Mouse (Mus musculus) intestine, embryonic 15.5 days (tissue): ENCODE measurements at regions not wholly inside any gene's neighbourhood (a gene's known extent, or its start where the extent isn't known, plus 50 kb on each side); places are given as distances from the start of the nearest gene placed in this dataset.
A peak's percentile ranks its signal among the peaks of the same experiment; 100 is the strongest.

Source experiments
- ATAC-seq: fragments of 200-750 bp; cut with Nextera tagmentation; 2 replicates; pipeline ENCODE4 v1.8.0; 2017; ENCODE audit warnings: moderate TSS enrichment, moderate library complexity
- H3K27ac ChIP-seq: fragments of 300-500 bp; sonication (generic); 2 replicates; pipeline ENCODE4 v1.5.1; 2015; ENCODE audit warnings: mild to moderate bottlenecking, inconsistent platforms
- H3K27me3 ChIP-seq: fragments of 300-500 bp; sonication (generic); replicated peaks from 2 replicates; pipeline ENCODE4 v1.6.1; 2015; ENCODE audit warnings: inconsistent platforms
- H3K36me3 ChIP-seq: fragments of 300-500 bp; sonication (generic); 2 replicates; pipeline ENCODE4 v1.6.1; 2015; ENCODE audit warnings: inconsistent platforms
- H3K4me1 ChIP-seq: fragments of 300-500 bp; sonication (generic); replicated peaks from 2 replicates; pipeline ENCODE4 v1.6.1; 2015; ENCODE audit warnings: inconsistent platforms
- H3K4me2 ChIP-seq: fragments of 300-500 bp; sonication (generic); replicated peaks from 2 replicates; pipeline ENCODE4 v1.6.1; 2015; ENCODE audit warnings: mild to moderate bottlenecking, inconsistent platforms
- H3K4me3 ChIP-seq: fragments of 300-500 bp; sonication (generic); replicated peaks from 2 replicates; pipeline ENCODE4 v1.5.1; 2015; ENCODE audit warnings: inconsistent platforms
- H3K9ac ChIP-seq: fragments of 300-500 bp; sonication (generic); 2 replicates; pipeline ENCODE4 v1.6.1; 2015; ENCODE audit warnings: inconsistent platforms
- H3K9me3 ChIP-seq: fragments of 300-500 bp; sonication (generic); 2 replicates; pipeline ENCODE4 v1.6.1; 2016; ENCODE audit warnings: inconsistent platforms
- WGBS: fragments of 180-500 bp; shearing (Covaris S2); methylation state at CpG from one replicate; pipeline ENCODE4 v1.1.7; 2015; 5-methylcytosine and 5-hydroxymethylcytosine counted together

DNA sequence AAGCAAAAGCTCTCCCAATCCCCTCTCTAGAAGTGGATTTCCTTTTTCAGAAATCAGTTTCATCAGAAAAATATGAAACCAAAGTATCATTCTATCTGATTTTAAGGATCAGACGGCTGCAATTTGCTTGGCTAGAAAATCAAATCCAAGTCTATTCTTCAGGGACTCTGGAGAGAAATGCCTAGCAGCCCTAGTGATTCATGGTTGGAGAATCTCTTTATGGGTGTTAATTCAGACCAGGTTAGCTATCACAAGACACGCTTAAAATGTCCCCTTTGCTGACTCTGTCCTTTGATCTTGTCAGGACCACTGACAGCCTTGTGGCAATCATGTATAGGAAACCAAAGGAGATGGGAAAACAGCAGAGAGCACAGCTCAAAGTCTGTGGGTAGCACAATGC lies 475.7 kb upstream of the Zfp462 start:
- Histone ChIP-seq H3K4me3 (no peak overlapping the region), H3K4me1 (no peaks in the 10 kb centered on the region), H3K27ac (no peak overlapping the region), H3K9ac (no peak overlapping the region), H3K9me3 (no peaks in the 10 kb centered on the region), H3K36me3 (no peaks in the 10 kb centered on the region), H3K27me3 (no peaks in the 10 kb centered on the region), H3K4me2 (no peak overlapping the region)
- WGBS = 81% methylated on average over 2 of the region's 2 CpGs
- no peak for ATAC-seq

GRCm38 (mm10) chr4:54470022-54471008 lies 474.5 kb upstream of the Zfp462 start:
- WGBS = 39% methylated on average over 13 of the region's 13 CpGs
- H3K4me3 ChIP-seq = no peak overlapping the region
- H3K9ac ChIP-seq = no peak overlapping the region
- no peaks in the 10 kb centered on the region for H3K4me1 ChIP-seq
- H3K4me2 ChIP-seq = no peak overlapping the region
- no peaks in the 10 kb centered on the region for H3K36me3 ChIP-seq
- H3K27ac ChIP-seq = no peak overlapping the region
- H3K27me3 ChIP-seq = no peaks in the 10 kb centered on the region
- ATAC-seq = peak; percentile 61; the same call in 1 of the 2 replicates
- no peaks in the 10 kb centered on the region for H3K9me3 ChIP-seq

- Histone ChIP-seq H3K9me3 (no peaks in the 10 kb centered on the region), H3K4me2 (no peak overlapping the region), H3K27me3 (no peaks in the 10 kb centered on the region), H3K4me1 (no peaks in the 10 kb centered on the region), H3K27ac (no peak overlapping the region), H3K4me3 (no peak overlapping the region), H3K9ac (no peak overlapping the region), H3K36me3 (no peaks in the 10 kb centered on the region)
- no peak for ATAC-seq
- 24% methylated on average over 1 of the region's 1 CpGs for WGBS
Observed at GRCm38 (mm10) chr4:54471009-54471408, 473.8 kb upstream of the Zfp462 start.

GRCm38 (mm10) chr4:54481766-54482165 lies 463.1 kb upstream of the Zfp462 start:
- ATAC-seq = no peak
- Histone ChIP-seq H3K4me1 (no peaks in the 10 kb centered on the region), H3K9ac (no peak overlapping the region), H3K36me3 (no peaks in the 10 kb centered on the region), H3K4me2 (no peak overlapping the region), H3K4me3 (no peak overlapping the region), H3K27me3 (no peaks in the 10 kb centered on the region), H3K27ac (no peak overlapping the region), H3K9me3 (no peaks in the 10 kb centered on the region)
- WGBS = 75% methylated on average over 2 of the region's 2 CpGs

GRCm38 (mm10) chr4:54493074-54493473 lies 451.8 kb upstream of the Zfp462 start:
- Histone ChIP-seq H3K36me3 (no peaks in the 10 kb centered on the region), H3K4me2 (no peak overlapping the region), H3K27me3 (no peaks in the 10 kb centered on the region), H3K4me1 (no peaks in the 10 kb centered on the region; the same call in 1 of the 2 replicates), H3K9me3 (no peaks in the 10 kb centered on the region), H3K9ac (no peak overlapping the region), H3K4me3 (no peak overlapping the region), H3K27ac (no peak overlapping the region)
- WGBS = 58% methylated on average over 6 of the region's 6 CpGs
- no peak for ATAC-seq

DNA sequence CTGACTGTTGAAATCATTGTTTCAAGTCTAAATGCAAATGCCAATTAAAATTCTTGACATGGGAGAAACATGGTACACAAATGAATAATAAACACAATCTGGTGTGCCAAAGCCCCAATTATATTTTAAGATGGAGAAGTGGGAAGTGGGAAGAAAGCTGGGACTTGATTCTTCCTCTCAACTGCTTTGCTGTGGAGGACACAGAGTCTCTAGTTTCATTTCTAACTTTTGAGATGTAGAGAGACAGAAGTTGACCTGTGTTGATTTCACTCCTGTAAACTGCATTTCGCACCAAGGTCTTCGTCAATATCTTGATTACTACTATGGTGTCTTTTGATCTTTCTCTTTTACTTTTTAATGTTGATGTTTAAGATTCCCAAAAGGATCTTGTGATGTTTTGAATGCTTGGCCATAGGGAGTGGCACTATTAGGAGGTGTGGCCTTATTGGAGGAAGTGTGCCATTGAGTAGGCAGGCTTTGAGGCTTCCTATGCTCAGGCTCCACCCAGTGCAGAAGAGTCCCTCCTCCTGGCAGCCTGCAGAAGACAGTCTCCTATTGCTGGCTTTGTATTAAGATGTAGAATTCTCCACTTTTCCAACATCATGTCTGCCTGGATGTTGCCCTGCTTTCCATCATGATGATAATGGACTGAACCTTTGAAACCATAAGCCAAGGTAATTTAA lies 447.4 kb upstream of the Zfp462 start:
- Histone ChIP-seq H3K9me3 (no peaks in the 10 kb centered on the region), H3K4me3 (no peak overlapping the region), H3K27ac (no peak overlapping the region), H3K36me3 (no peaks in the 10 kb centered on the region), H3K4me1 (no peaks in the 10 kb centered on the region; the same call in 1 of the 2 replicates), H3K4me2 (no peak overlapping the region), H3K9ac (no peak overlapping the region), H3K27me3 (no peaks in the 10 kb centered on the region)
- ATAC-seq = no peak
- WGBS = 94% methylated on average over 2 of the region's 2 CpGs

GRCm38 (mm10) chr4:54515934-54516333 lies 428.9 kb upstream of the Zfp462 start:
- no peak for ATAC-seq
- H3K9ac ChIP-seq = no peak overlapping the region
- WGBS = 100% methylated on average over 1 of the region's 1 CpGs
- no peak overlapping the region for H3K27ac ChIP-seq
- H3K4me3 ChIP-seq = no peak overlapping the region
- H3K9me3 ChIP-seq = no peaks in the 10 kb centered on the region
- H3K4me1 ChIP-seq = no peaks in the 10 kb centered on the region
- no peaks in the 10 kb centered on the region for H3K27me3 ChIP-seq
- H3K36me3 ChIP-seq = no peaks in the 10 kb centered on the region
- no peak overlapping the region for H3K4me2 ChIP-seq

DNA sequence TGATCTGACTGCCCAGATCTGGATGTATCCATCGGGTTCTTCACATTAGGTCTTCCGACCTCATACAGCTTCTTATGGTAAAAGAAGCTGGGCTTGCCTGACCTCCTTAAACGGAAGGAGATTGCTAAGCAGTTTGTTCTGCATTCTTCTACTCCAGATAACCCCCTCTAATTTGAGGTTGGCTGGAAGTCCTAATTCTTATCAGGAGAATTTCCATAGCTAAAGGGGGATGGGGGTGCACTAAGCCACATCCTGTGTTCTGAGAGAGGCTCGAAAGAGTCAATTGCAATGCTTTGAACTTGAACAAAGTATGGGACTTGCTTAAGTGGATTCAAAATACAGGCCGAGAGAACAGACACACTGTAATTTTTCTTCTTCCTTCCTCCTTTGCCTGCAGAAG lies 421.6 kb upstream of the Zfp462 start:
- H3K9ac ChIP-seq = no peak overlapping the region
- H3K27ac ChIP-seq = no peak overlapping the region
- no peak overlapping the region for H3K4me2 ChIP-seq
- no peaks in the 10 kb centered on the region for H3K27me3 ChIP-seq
- H3K4me3 ChIP-seq = no peak overlapping the region
- H3K9me3 ChIP-seq = no peaks in the 10 kb centered on the region
- no peaks in the 10 kb centered on the region for H3K36me3 ChIP-seq
- 58% methylated on average over 5 of the region's 5 CpGs for WGBS
- no peaks in the 10 kb centered on the region for H3K4me1 ChIP-seq
- no peak for ATAC-seq

- Histone ChIP-seq H3K27me3 (no peaks in the 10 kb centered on the region), H3K27ac (no peak overlapping the region), H3K4me2 (no peak overlapping the region), H3K4me1 (no peaks in the 10 kb centered on the region), H3K36me3 (no peaks in the 10 kb centered on the region), H3K9me3 (no peaks in the 10 kb centered on the region), H3K9ac (no peak overlapping the region), H3K4me3 (no peak overlapping the region)
- ATAC-seq = no peak
- WGBS = 33% methylated on average over 5 of the region's 5 CpGs
Observed at GRCm38 (mm10) chr4:54526003-54526586, 418.8 kb upstream of the Zfp462 start.

GRCm38 (mm10) chr4:54527660-54528059 lies 417.2 kb upstream of the Zfp462 start:
- no peak for ATAC-seq
- H3K4me3 ChIP-seq = no peak overlapping the region
- H3K27me3 ChIP-seq = no peaks in the 10 kb centered on the region
- no peaks in the 10 kb centered on the region for H3K36me3 ChIP-seq
- H3K27ac ChIP-seq = no peak overlapping the region
- H3K9me3 ChIP-seq = no peaks in the 10 kb centered on the region
- no peak overlapping the region for H3K9ac ChIP-seq
- H3K4me2 ChIP-seq = no peak overlapping the region
- no peaks in the 10 kb centered on the region for H3K4me1 ChIP-seq
- WGBS = 71% methylated on average over 2 of the region's 2 CpGs

- Histone ChIP-seq H3K9ac (no peak overlapping the region), H3K9me3 (no peaks in the 10 kb centered on the region), H3K36me3 (no peaks in the 10 kb centered on the region), H3K27me3 (no peaks in the 10 kb centered on the region), H3K27ac (no peak overlapping the region), H3K4me2 (no peak overlapping the region), H3K4me1 (no peaks in the 10 kb centered on the region), H3K4me3 (no peak overlapping the region)
- 87% methylated on average over 2 of the region's 2 CpGs for WGBS
- no peak for ATAC-seq
Observed at GRCm38 (mm10) chr4:54531739-54532138, 413.1 kb upstream of the Zfp462 start.

DNA sequence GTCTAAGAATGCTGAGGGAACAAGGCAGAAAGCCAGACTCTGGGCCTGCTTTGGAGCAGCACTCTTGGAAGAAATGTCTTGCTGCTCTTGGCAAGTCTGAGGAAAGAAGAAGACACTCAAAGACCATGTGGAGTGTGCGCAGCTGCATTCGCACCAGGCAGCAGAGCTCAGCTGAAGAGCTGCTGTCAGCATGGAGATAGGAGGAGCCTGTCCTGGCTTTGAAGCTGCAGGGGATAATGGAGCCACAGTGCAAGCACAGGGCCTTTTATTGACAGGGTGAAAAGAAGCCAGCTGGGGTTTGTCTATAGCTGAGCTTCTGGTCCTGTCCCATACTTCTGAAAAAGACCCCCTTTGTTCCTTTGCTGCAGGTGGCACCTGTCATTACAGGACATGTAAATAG lies 411.0 kb upstream of the Zfp462 start:
- H3K4me3 ChIP-seq = no peak overlapping the region
- H3K36me3 ChIP-seq = no peaks in the 10 kb centered on the region
- ATAC-seq = no peak
- no peaks in the 10 kb centered on the region for H3K27me3 ChIP-seq
- no peaks in the 10 kb centered on the region for H3K4me1 ChIP-seq
- H3K27ac ChIP-seq = no peak overlapping the region
- no peaks in the 10 kb centered on the region for H3K9me3 ChIP-seq
- 20% methylated on average over 2 of the region's 2 CpGs for WGBS
- no peak overlapping the region for H3K4me2 ChIP-seq
- no peak overlapping the region for H3K9ac ChIP-seq
